Mouse (Mus musculus): ENCODE measurements around the gene Golga2. TPM values are rescaled to one million over a fixed set of nuclear protein-coding genes. Genes with fewer than 3 reads are reported as not detected.

The Golga2 gene
- polyA plus RNA-seq, 1 experiment = 36.3 TPM

DNA sequence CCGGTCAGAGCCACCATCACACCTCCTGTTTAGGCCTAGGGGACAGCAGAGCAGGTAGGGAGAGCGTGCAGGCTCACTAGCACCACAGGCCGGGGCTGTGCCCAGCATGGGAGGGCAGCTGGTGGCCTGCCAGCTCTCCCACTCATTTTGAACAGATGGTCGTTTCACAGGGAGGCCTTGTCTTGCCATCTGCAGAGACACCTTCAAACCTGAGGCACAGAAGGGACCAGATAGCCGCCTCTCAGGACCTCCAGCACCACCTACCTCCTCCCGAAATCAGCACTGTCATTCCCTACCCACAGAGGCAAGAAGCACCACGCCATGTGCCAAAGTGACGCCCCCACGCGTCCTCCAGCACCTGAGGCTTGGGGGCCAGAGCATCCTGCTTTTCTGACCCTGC is 56.9 kb downstream of the Golga2 start:
- Histone ChIP-seq H3K4me3 (ENCODE audit: insufficient read depth, poor library complexity, severe bottlenecking) (no peak overlapping the region), H3K27me3 (ENCODE audit: control insufficient read depth, insufficient read depth, insufficient read length) (no peaks in the 10 kb centered on the region), H3ac (ENCODE audit: control insufficient read depth, insufficient read length, low read depth) (no peak overlapping the region), H3K79me2 (ENCODE audit: control insufficient read depth, insufficient read depth) (no peaks in the 10 kb centered on the region), H3K36me3 (ENCODE audit: control insufficient read depth, insufficient read depth) (no peaks in the 10 kb centered on the region), H3K79me3 (ENCODE audit: low read depth) (no peaks in the 10 kb centered on the region)
- no peak for TF ChIP-seq MAX (IDR thresholded peaks at IDR 0.05)
- TF ChIP-seq CTCF (IDR thresholded peaks at IDR 0.05; ENCODE audit: control insufficient read depth, insufficient read depth, insufficient read length) = no peak
- no peak for TF ChIP-seq USF1 (IDR thresholded peaks at IDR 0.05; ENCODE audit: low read depth)
- TF ChIP-seq MYOD1 (IDR thresholded peaks at IDR 0.05; ENCODE audit: control insufficient read depth, insufficient read length, low read depth) = no peak

DNA sequence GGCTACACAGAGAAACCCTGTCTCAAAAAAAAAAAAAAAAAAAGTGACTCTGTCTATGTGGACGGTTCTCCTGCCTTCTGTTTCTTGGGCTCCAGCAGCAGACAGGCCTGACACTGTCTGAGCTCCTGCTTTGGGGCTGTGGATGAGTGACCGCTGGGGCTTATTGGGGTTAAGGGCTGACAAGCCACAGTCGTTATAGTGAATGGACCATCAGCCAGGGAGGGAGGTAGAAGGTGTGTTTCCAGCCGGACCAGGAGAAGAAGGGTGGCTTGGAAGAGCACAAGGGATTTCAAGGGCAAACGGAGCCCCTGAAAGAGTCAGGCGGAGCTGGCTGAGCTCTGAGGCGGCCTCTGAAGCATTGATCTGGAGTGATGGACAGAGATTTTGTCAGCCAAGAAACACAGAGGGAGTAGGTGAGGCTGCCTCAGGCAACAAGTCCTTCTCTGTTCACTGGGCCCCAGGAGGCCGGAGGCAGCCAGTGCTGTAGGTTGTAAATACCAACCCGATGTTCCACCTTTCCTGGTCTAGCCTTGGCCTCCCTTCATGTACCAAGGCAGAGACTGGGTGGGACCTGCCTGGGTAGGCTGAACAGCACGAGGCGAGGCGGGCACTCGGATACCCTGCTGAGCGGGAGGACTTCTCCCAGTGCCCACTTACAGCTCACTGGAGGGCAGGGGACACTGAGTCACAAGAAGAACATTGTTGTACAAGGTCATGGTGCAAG is 57.6 kb downstream of the Golga2 start:
- Histone ChIP-seq H3K36me3 (ENCODE audit: control insufficient read depth, insufficient read depth) (no peaks in the 10 kb centered on the region), H3K27me3 (ENCODE audit: control insufficient read depth, insufficient read depth, insufficient read length) (no peaks in the 10 kb centered on the region), H3K79me3 (ENCODE audit: low read depth) (no peaks in the 10 kb centered on the region), H3K4me3 (ENCODE audit: insufficient read depth, poor library complexity, severe bottlenecking) (no peak overlapping the region), H3ac (ENCODE audit: control insufficient read depth, insufficient read length, low read depth) (no peak overlapping the region), H3K79me2 (ENCODE audit: control insufficient read depth, insufficient read depth) (no peaks in the 10 kb centered on the region)
- TF ChIP-seq FOSL1 (IDR thresholded peaks at IDR 0.05; ENCODE audit: insufficient read depth, low read length, poor library complexity, severe bottlenecking) (no peak), MYOD1 (IDR thresholded peaks at IDR 0.05; ENCODE audit: control insufficient read depth, insufficient read length, low read depth) (no peak), USF1 (IDR thresholded peaks at IDR 0.05; ENCODE audit: low read depth) (no peak)

DNA sequence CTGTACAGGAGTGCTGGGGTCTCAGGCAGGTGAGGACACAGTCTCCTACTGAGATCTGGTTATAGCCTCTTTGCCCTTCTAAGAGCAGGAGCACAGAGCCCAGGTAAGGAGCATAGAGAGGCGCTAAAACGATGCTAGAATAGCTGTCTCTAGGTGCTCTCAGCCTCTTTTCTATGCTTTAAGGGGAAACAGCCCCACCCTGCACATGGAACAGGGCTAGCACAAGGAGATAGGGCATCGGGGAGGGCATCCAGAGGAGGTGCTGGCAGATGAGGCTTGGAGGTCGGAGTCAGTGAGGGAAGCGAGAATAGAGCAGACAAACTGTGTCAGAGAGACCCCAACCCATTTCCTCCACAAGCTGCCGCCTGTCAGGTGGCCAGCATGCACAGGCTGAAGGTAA is 59.8 kb downstream of the Golga2 start:
- H3K27me3 ChIP-seq (ENCODE audit: control insufficient read depth, insufficient read depth, insufficient read length) = no peaks in the 10 kb centered on the region
- H3K4me3 ChIP-seq (ENCODE audit: insufficient read depth, poor library complexity, severe bottlenecking) = no peak overlapping the region
- no peaks in the 10 kb centered on the region for H3K36me3 ChIP-seq (ENCODE audit: control insufficient read depth, insufficient read depth)
- no peaks in the 10 kb centered on the region for H3K79me3 ChIP-seq (ENCODE audit: low read depth)
- TF ChIP-seq MYOG (IDR thresholded peaks at IDR 0.05; ENCODE audit: control insufficient read depth, extremely low read depth, insufficient read length) (no peak), MYOD1 (IDR thresholded peaks at IDR 0.05; ENCODE audit: control insufficient read depth, insufficient read length, low read depth) (no peak), MAX (IDR thresholded peaks at IDR 0.05) (no peak), FOSL1 (IDR thresholded peaks at IDR 0.05; ENCODE audit: insufficient read depth, low read length, poor library complexity, severe bottlenecking) (no peak)
- peaks cover 8% of the 10 kb centered on the region for H3K79me2 ChIP-seq (ENCODE audit: control insufficient read depth, insufficient read depth)
- no peak overlapping the region for H3ac ChIP-seq (ENCODE audit: control insufficient read depth, insufficient read length, low read depth)

DNA sequence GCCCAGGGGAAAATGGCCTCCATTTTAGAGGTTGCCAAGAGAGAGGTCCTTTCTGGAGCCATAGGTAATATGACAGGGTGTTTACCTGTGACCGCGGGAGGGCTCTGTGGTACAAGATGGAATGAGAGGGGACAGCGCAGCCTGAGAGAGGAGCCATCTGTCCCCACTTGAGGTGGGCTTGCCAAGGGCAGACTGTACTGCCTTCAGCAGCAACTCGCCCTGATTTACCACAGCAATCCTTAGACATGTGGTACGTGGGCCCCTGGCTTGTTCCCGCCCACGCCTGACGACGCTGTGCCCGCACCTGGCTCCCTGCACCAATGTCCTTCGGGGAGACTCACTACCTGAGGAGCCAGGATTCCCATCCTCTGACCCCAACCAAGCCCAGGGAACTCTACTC is 61.1 kb downstream of the Golga2 start:
- no peak overlapping the region for H3ac ChIP-seq (ENCODE audit: control insufficient read depth, insufficient read length, low read depth)
- no peaks in the 10 kb centered on the region for H3K36me3 ChIP-seq (ENCODE audit: control insufficient read depth, insufficient read depth)
- no peak for TF ChIP-seq MYOG (IDR thresholded peaks at IDR 0.05; ENCODE audit: control insufficient read depth, extremely low read depth, insufficient read length)
- H3K79me3 ChIP-seq (ENCODE audit: low read depth) = no peaks in the 10 kb centered on the region
- peaks cover 8% of the 10 kb centered on the region for H3K79me2 ChIP-seq (ENCODE audit: control insufficient read depth, insufficient read depth)
- H3K4me3 ChIP-seq (ENCODE audit: insufficient read depth, poor library complexity, severe bottlenecking) = no peak overlapping the region
- no peaks in the 10 kb centered on the region for H3K27me3 ChIP-seq (ENCODE audit: control insufficient read depth, insufficient read depth, insufficient read length)

DNA sequence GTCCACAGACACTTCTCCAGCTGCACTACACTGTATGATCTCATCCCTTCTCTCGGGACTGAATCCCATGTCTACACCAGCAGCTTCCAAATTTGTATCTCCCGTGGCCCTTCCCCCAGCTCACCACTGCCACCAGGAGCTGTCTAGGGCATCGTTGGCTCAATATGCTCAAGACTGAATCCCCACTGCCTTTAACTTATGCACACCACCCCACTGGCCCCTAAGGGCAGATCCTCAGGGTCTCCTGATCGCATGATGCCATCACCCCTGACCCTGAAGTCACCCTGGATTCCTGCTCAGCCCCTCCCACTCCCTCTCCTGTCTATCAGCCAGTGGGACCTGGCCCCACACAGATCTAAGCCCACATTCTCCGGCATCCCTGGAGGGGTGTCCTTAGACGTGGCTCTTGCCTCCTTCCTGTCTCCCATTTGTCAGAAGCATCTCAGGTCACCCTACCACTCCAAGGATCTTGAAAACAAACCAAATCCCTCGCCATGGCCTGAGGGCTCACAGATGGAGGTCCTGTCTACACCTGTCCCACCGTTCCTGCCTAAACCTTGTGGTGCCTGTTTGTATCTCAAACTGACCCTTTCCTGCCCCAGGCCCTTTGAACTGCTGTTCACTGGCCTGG is 62.6 kb downstream of the Golga2 start:
- Histone ChIP-seq H3K4me3 (ENCODE audit: insufficient read depth, poor library complexity, severe bottlenecking) (no peak overlapping the region), H3ac (ENCODE audit: control insufficient read depth, insufficient read length, low read depth) (no peak overlapping the region), H3K36me3 (ENCODE audit: control insufficient read depth, insufficient read depth) (no peaks in the 10 kb centered on the region), H3K79me2 (ENCODE audit: control insufficient read depth, insufficient read depth) (peaks cover 8% of the 10 kb centered on the region), H3K27me3 (ENCODE audit: control insufficient read depth, insufficient read depth, insufficient read length) (no peaks in the 10 kb centered on the region), H3K79me3 (ENCODE audit: low read depth) (no peaks in the 10 kb centered on the region)
- TF ChIP-seq CTCF (IDR thresholded peaks at IDR 0.05; ENCODE audit: control insufficient read depth, insufficient read depth, insufficient read length) (no peak), MYOG (IDR thresholded peaks at IDR 0.05; ENCODE audit: control insufficient read depth, extremely low read depth, insufficient read length) (no peak), USF1 (IDR thresholded peaks at IDR 0.05; ENCODE audit: low read depth) (no peak), MYOD1 (IDR thresholded peaks at IDR 0.05; ENCODE audit: control insufficient read depth, insufficient read length, low read depth) (no peak), CEBPB (IDR thresholded peaks at IDR 0.05; ENCODE audit: low read depth) (no peak), FOSL1 (IDR thresholded peaks at IDR 0.05; ENCODE audit: insufficient read depth, low read length, poor library complexity, severe bottlenecking) (no peak), MAX (IDR thresholded peaks at IDR 0.05) (no peak)

DNA sequence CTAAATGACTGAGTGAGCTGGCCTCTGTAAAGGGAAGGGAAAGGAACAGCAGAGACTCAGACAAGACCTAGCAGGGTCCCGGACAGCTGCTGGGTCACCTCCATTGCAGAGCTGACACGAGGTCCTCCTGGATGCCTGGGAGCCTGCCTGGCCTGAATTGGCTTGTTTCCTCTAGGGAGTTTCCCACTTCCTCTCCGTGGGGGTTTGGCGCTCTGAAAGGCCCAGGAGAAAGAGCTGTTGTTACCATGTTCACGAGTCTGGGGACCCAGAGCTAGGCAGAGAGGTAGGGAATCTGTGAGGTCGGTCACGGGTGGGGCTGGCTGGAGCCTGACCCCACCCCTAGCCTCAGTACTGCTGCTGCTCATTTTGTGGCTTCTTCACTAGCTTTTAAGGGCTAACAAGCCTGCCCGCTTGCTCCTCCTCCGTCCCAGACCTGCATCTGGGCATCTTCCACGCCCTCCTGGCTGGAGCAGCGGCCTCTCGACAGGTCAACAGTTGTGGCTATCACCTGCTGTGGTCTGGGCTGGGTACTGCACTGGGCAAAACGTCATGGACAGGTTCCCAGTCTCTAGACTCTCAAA is 63.4 kb downstream of the Golga2 start:
- no peaks in the 10 kb centered on the region for H3K36me3 ChIP-seq (ENCODE audit: control insufficient read depth, insufficient read depth)
- H3K79me3 ChIP-seq (ENCODE audit: low read depth) = no peaks in the 10 kb centered on the region
- H3K4me3 ChIP-seq (ENCODE audit: insufficient read depth, poor library complexity, severe bottlenecking) = no peak overlapping the region
- TF ChIP-seq FOSL1 (IDR thresholded peaks at IDR 0.05; ENCODE audit: insufficient read depth, low read length, poor library complexity, severe bottlenecking) (no peak), MAX (IDR thresholded peaks at IDR 0.05) (no peak), MYOD1 (IDR thresholded peaks at IDR 0.05; ENCODE audit: control insufficient read depth, insufficient read length, low read depth) (no peak), CTCF (IDR thresholded peaks at IDR 0.05; ENCODE audit: control insufficient read depth, insufficient read depth, insufficient read length) (no peak), MYOG (IDR thresholded peaks at IDR 0.05; ENCODE audit: control insufficient read depth, extremely low read depth, insufficient read length) (no peak), USF1 (IDR thresholded peaks at IDR 0.05; ENCODE audit: low read depth) (no peak), CEBPB (IDR thresholded peaks at IDR 0.05; ENCODE audit: low read depth) (no peak)
- no peaks in the 10 kb centered on the region for H3K27me3 ChIP-seq (ENCODE audit: control insufficient read depth, insufficient read depth, insufficient read length)
- peaks cover 8% of the 10 kb centered on the region for H3K79me2 ChIP-seq (ENCODE audit: control insufficient read depth, insufficient read depth)
- no peak overlapping the region for H3ac ChIP-seq (ENCODE audit: control insufficient read depth, insufficient read length, low read depth)

All from C2C12 (cell line).